Mouse (Mus musculus): ENCODE results near the gene Derl3.

Gene Derl3

GRCm38 (mm10) chr10:75941042-75941824 is 48.0 kb downstream of the Derl3 start:
- DNase-seq (ENCODE audit: low spot score in 2 of 2) = no peak

DNA sequence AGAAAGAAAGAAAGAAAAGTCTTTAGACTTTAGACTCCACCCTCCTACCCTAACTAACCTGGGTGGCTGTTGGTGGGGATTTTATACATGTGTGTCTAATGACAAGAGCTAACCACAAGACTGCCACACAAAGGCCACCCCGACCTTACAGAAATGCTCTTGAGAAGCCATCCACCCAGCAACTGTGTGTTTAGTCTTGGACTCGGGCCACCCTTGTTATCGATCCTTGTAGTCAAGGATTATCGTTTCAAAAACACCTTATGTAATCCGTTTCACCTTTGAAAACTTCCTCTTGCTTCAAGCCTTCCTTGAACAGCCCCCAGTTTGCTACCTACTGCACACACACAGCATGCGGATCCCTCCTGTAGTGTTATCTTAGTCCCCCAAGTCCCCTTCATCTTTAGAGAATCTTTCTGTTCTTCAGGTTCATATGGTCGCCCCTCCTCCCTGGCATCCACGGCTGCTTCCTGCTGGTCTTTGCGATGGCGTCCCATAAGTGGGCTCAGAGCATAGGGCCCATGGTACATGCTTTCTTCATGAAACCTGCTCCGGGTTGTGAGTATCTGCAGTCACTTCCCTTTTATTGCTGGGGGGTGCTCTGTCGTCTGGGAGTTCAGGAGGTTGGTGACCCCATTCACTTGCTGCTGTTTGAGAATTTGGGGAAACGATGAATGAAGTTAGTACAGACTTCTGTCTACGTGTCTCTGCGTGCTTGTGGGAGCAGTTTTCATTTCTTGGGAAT is 49.7 kb downstream of the Derl3 start, which contains the start of gene Vpreb3:
Gene Vpreb3 (plus strand): TSS at position 322 of the 742 bp plus-strand sequence.
- no peak for DNase-seq (ENCODE audit: low spot score in 2 of 2)

DNA sequence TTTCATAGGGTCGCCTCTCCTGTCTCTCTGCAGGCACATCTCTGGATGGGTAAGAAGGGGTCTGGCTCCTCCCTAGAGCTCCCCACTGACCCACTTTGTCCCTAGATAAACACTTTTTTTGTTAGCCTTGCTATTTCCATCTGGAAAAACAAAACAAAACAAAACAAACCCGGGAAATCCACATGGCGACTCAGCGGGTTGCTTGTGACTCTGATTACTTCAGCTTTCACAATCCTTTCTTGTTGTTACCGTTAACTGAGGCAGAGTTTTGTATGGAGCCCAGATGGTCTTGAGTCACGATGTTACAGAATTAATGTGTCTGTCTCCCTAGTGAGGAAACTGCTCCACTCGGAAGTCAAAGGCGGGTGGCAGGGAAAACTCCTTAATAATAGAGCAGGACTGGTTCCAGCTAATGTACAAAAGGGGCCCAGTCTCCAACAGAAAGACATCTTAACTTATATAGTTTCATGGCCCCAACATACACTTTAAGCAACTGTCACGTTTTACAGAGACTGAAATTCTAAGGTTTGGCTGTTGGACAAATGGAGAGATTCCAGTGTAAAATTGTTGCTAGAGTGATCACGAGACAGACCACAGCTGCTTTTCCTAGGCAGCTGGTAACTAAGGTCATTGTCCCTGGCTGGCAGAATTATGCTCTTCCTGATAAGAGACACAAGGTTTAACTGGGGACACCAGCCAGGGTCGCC is 51.0 kb downstream of the Derl3 start:
- DNase-seq (ENCODE audit: low spot score in 2 of 2) = no peak

- no peak for DNase-seq (ENCODE audit: low spot score in 2 of 2)
These were observed 52.0 kb downstream of the Derl3 start for GRCm38 (mm10) chr10:75945213-75945612.

Data from spleen, postnatal 36 days (tissue).